Mouse (Mus musculus) spleen, postnatal 36 days (tissue): Measurements from ENCODE around the gene Glrx3.

Source experiments
- DNase-seq, 2 experiments: peaks; one replicate each; pipeline ENCODE4 v3.0.0; 2022; ENCODE audit warnings: low spot score in 2 of 2, mixed read lengths in 1 of 2

Gene Glrx3

GRCm38 (mm10) chr7:137471431-137472120 lies 34.2 kb downstream of the Glrx3 start:
- no peak for DNase-seq

DNA sequence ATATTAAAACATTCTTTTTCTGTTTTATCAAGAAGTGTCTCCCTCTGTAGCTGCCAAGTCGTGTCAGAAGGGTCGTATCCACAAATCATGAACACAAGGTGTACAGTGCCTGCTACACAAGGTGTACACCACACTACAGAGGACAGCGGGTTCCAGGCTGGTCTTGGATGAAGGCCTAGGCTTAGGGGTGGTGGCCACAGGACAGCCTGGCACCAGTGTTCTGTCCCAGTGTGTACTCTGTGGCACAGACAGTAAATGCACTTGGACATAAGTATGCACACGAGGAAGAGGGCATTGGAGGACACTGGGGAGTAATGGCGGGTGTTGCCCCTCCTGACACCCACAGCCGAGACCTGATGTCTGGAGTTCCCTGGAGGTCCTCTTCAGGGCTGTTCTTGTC lies 34.7 kb downstream of the Glrx3 start:
- DNase-seq, result no peak

GRCm38 (mm10) chr7:137477950-137478620 lies 40.7 kb downstream of the Glrx3 start:
- DNase-seq, result peak; percentile 79 to 86

DNA sequence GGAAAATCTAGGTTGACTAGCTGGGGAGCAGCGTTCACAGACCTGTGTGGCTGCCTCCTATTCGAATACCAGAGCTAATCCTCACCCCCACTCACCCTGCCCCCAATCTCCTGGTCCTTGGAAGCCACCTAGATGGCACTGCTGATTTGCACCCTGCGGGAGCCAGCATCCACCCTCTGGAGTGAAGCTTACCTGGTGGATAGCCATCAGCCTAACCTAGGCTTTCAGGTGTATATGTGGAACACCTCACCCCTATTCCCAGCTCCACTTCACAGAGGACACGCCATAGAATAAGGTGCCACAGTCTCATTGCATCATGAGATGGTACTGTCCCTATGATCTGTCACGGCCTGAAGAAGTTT lies 41.2 kb downstream of the Glrx3 start:
- no peak for DNase-seq

GRCm38 (mm10) chr7:137480839-137481238 lies 43.4 kb downstream of the Glrx3 start:
- DNase-seq, result no peak

- DNase-seq, result no peak
Measured at GRCm38 (mm10) chr7:137483987-137484386, 46.6 kb downstream of the Glrx3 start.

GRCm38 (mm10) chr7:137488391-137488790 lies 51.0 kb downstream of the Glrx3 start:
- DNase-seq, result no peak

DNA sequence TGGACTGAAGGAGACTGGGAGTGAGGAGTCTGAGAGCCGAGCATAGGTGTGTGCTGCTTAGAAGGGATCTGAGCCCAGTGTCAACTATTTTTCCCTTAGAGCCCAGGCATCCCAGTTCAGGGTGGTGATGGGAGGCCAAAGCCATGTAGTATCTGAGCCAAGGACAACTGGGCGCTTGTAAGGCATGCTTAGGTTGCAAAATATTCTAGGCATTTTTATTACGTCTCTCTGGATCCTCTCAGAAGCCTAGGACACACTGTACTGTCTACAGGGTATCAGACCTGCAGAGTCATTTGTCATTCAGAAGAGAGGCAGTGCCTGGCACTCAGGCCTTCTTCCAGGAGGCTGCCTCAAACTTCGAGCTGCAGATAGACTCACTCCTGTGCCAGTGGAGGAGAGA lies 53.3 kb downstream of the Glrx3 start:
- DNase-seq, result no peak

DNA sequence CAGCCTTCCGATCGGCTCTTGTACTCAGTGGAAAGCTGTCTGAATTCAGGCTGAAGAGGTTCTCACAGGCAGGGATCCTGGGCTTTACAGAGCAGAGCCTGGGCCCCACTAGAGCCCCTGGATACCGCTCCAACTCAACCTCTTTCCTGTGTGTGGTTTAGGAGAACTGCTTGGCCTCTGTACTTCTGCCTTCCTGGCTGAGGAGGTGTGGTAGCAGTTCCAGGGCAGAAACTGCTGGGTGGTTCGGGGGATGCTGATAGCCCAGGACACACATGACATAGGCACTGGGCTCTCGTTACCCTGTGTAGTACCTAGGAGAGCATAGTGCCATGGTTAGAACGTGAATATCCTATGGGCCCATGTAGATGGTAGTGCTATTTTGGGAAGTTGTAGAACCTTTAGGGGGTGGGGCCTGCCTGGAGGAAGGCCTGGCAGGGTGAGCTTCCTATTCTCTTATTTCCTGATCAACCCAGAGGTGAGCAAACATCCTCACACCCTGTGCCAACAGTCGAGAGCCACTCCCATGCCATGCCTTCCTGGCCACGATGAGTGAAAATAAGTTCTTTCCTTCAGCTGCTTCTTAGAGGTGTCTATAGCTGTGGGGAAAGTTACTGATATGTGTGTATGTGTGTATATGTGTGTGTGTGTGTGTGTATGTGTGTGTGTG lies 55.0 kb downstream of the Glrx3 start:
- DNase-seq, result no peak

DNA sequence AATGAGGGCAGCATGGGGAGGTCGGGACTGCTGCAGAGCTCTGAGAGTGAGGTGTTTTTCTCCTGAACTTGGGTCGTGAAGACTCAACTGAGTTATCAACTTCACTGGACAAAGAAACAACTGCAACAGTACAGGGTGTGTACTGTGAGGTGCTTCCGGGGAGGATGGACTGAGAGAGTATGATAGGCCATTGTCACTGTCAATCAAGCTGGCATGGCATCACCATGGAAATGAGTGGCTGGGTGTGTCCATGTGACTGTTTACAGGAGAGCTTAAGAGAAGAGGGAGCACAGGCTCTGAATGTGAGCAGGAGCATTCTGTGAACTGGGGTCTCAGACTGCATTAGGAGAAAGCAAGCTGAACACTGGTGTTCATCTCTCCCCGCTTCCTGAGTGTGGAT lies 61.3 kb downstream of the Glrx3 start:
- DNase-seq, result no peak

DNA sequence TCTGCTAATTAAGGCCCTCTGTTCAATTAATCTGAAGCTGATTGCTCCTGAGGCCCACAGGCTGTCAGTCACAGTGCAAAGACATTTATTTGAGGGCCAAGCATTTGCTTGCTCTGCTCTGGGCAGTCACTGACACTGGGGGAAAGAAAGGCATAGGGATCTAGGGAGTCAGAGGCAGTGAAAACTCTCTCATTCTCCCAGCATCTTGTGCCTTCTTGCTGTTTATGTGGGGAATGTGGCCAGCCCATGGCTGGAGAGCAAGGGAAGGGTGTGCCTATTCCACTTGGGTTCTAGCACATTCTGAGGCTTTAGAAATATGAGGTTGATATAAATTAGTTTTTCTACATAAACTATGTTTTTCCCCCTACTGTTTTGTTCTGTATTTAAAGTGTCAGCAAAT lies 80.2 kb downstream of the Glrx3 start:
- no peak for DNase-seq

DNA sequence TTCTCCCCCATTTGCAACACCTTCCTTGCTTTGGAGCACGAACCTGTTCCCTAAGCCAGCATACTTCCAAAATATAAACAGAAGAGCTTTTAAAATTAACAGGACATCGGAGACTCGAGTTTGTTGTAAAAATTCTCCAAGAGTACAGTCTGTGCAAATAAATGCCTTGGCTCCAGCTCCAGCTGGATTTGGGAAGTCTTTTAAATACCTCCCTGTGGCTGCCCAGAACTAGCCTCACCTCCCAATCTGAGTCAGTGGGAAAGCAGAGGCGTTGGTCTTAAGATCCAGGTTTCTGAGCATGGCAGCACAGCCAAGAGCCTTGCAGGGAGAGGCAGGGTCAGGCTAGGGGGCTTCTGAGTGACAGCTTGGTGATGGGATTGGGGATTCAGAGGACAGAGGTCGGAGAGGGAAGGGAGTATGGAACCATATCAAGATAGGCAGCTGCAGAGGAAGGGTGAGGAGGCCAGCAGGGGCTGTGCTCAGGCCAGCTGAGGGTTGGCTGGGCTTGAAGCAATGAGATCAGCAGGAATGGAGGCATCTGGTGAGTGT lies 80.7 kb downstream of the Glrx3 start:
- DNase-seq, result no peak
